Mouse (Mus musculus) MEL (cell line): ENCODE results near the gene Uqcr11. TPM values are rescaled to one million over a fixed set of nuclear protein-coding genes. Genes with fewer than 3 reads are reported as not detected.

Experiments
- DNase-seq: peaks from one replicate; pipeline ENCODE4 v3.0.0; 2011; ENCODE audit warnings: low read depth, low spot score
- H3K27ac ChIP-seq: 2 replicates; pipeline ENCODE4 v1.5.1; 2012; ENCODE audit warnings: low read depth, mild to moderate bottlenecking, control low read depth, low read length, moderate library complexity; ENCODE audit not compliant: control insufficient read depth
- H3K27me3 ChIP-seq, 2 experiments: fragments of 150-350 bp in 1 of 2; sonication (generic) in 1 of 2; 2 replicates each; pipeline ENCODE4 v1.6.1; 2012; ENCODE audit warnings: low read length in 2 of 2, mild to moderate bottlenecking in 2 of 2, improper control_type of control experiment in 1 of 2, moderate library complexity in 1 of 2; ENCODE audit not compliant: insufficient read depth in 2 of 2, control insufficient read depth in 1 of 2
- H3K36me3 ChIP-seq, 2 experiments: 2 replicates each; pipeline ENCODE4 v1.6.1; 2012 to 2014; ENCODE audit warnings: low read length in 2 of 2, improper control_type of control experiment in 1 of 2, inconsistent platforms in 1 of 2, mild to moderate bottlenecking in 1 of 2; ENCODE audit not compliant: insufficient read depth in 2 of 2, control insufficient read depth in 1 of 2
- H3K4me1 ChIP-seq, 2 experiments: fragments of 150-350 bp in 1 of 2; sonication (generic) in 1 of 2; 2 replicates each; pipeline ENCODE4 v1.6.1; 2012; ENCODE audit warnings: low read length in 2 of 2, improper control_type of control experiment in 1 of 2, mild to moderate bottlenecking in 1 of 2; ENCODE audit not compliant: insufficient read depth in 2 of 2, control insufficient read depth in 1 of 2
- H3K4me3 ChIP-seq, 2 experiments: fragments of 150-350 bp in 1 of 2; sonication (generic) in 1 of 2; 2 replicates each; pipeline ENCODE4 v1.5.1; 2012; ENCODE audit warnings: low read depth in 2 of 2, low read length in 2 of 2, mild to moderate bottlenecking in 2 of 2, moderate library complexity in 2 of 2, control low read depth in 1 of 2, improper control_type of control experiment in 1 of 2; ENCODE audit not compliant: control insufficient read depth in 1 of 2, insufficient read depth in 1 of 2
- H3K79me2 ChIP-seq: 2 replicates; pipeline ENCODE4 v1.6.1; 2012; ENCODE audit warnings: mild to moderate bottlenecking, low read length, moderate library complexity; ENCODE audit not compliant: control insufficient read depth, poor library complexity, insufficient read depth
- H3K9ac ChIP-seq: 2 replicates; pipeline ENCODE4 v1.6.1; 2012; ENCODE audit warnings: low read depth, mild to moderate bottlenecking, control low read depth, low read length, moderate library complexity; ENCODE audit not compliant: control insufficient read depth, poor library complexity, severe bottlenecking
- H3K9me3 ChIP-seq: fragments of 150-350 bp; sonication (generic); replicated peaks from 2 replicates; pipeline ENCODE4 v1.6.1; 2012; ENCODE audit warnings: mild to moderate bottlenecking, low read length, improper control_type of control experiment, moderate library complexity; ENCODE audit not compliant: insufficient read depth
- BHLHE40 ChIP-seq: IDR thresholded peaks from 2 replicates; pipeline ENCODE4 v1.6.1; 2012; ENCODE audit warnings: low read depth, mild to moderate bottlenecking, inconsistent platforms, low read length, improper control_type of control experiment, borderline replicate concordance
- CHD1 ChIP-seq: IDR thresholded peaks from 2 replicates; pipeline ENCODE4 v1.6.1; 2012; ENCODE audit warnings: low read depth, mild to moderate bottlenecking, inconsistent platforms, low read length, improper control_type of control experiment
- CHD2 ChIP-seq: IDR thresholded peaks from 2 replicates; pipeline ENCODE4 v1.6.1; 2011; ENCODE audit warnings: low read length, improper control_type of control experiment
- CTCF ChIP-seq, 3 experiments: IDR thresholded peaks in 2 of 3; conservative IDR thresholded peaks in 1 of 3; 2 replicates each; pipeline ENCODE4 v1.5.1; 2011 to 2012; ENCODE audit warnings: low read length in 3 of 3, low read depth in 2 of 3, mild to moderate bottlenecking in 2 of 3, improper control_type of control experiment in 1 of 3, inconsistent platforms in 1 of 3, mixed read lengths in 1 of 3, moderate library complexity in 1 of 3; ENCODE audit not compliant: control insufficient read depth in 1 of 3, insufficient read depth in 1 of 3, poor library complexity in 1 of 3, severe bottlenecking in 1 of 3
- E2F4 ChIP-seq: IDR thresholded peaks from 2 replicates; pipeline ENCODE4 v1.6.1; 2011; ENCODE audit warnings: low read depth, low read length, improper control_type of control experiment, borderline replicate concordance
- ELF1 ChIP-seq: IDR thresholded peaks from 2 replicates; pipeline ENCODE4 v1.6.1; 2014; ENCODE audit warnings: low read depth, mild to moderate bottlenecking, inconsistent platforms, low read length, improper control_type of control experiment, moderate library complexity
- ETS1 ChIP-seq: IDR thresholded peaks from 2 replicates; pipeline ENCODE4 v1.6.1; 2012; ENCODE audit warnings: low read depth, mild to moderate bottlenecking, inconsistent platforms, low read length, improper control_type of control experiment, moderate library complexity
- KAT2A ChIP-seq: conservative IDR thresholded peaks from 2 replicates; pipeline ENCODE4 v1.6.1; 2012; ENCODE audit warnings: low read depth, low read length, improper control_type of control experiment, inconsistent platforms
- MAZ ChIP-seq: IDR thresholded peaks from 2 replicates; pipeline ENCODE4 v1.6.1; 2012; ENCODE audit warnings: low read depth, mild to moderate bottlenecking, inconsistent platforms, low read length, improper control_type of control experiment
- MXI1 ChIP-seq: IDR thresholded peaks from 2 replicates; pipeline ENCODE4 v1.6.1; 2011; ENCODE audit warnings: mild to moderate bottlenecking, low read depth, low read length, improper control_type of control experiment
- MYB ChIP-seq: IDR thresholded peaks from 2 replicates; pipeline ENCODE4 v1.6.1; 2011; ENCODE audit warnings: mild to moderate bottlenecking, low read depth, low read length, improper control_type of control experiment
- NELFE ChIP-seq: IDR thresholded peaks from 2 replicates; pipeline ENCODE4 v1.6.1; 2011; ENCODE audit warnings: low read depth, low read length, improper control_type of control experiment
- NRF1 ChIP-seq: IDR thresholded peaks from 2 replicates; pipeline ENCODE4 v1.6.1; 2014; ENCODE audit warnings: low read depth, mild to moderate bottlenecking, inconsistent platforms, low read length, improper control_type of control experiment, moderate library complexity; ENCODE audit not compliant: poor library complexity, insufficient read depth, severe bottlenecking
- POLR2A ChIP-seq, 2 experiments: IDR thresholded peaks; 2 replicates each; pipeline ENCODE4 v1.6.1; 2011 to 2012; ENCODE audit warnings: low read length in 2 of 2, mild to moderate bottlenecking in 2 of 2, control low read depth in 1 of 2, improper control_type of control experiment in 1 of 2, low read depth in 1 of 2, moderate library complexity in 1 of 2; ENCODE audit not compliant: control insufficient read depth in 1 of 2, insufficient read depth in 1 of 2, poor library complexity in 1 of 2
- POLR2AphosphoS2 ChIP-seq: IDR thresholded peaks from 2 replicates; pipeline ENCODE4 v1.6.1; 2011; ENCODE audit warnings: low read length, improper control_type of control experiment
- POLR2AphosphoS5 ChIP-seq: IDR thresholded peaks from 2 replicates; pipeline ENCODE4 v1.6.1; 2012; ENCODE audit warnings: low read depth, borderline replicate concordance, mild to moderate bottlenecking, inconsistent platforms, low read length, moderate library complexity, mixed read lengths
- RCOR1 ChIP-seq: IDR thresholded peaks from 2 replicates; pipeline ENCODE4 v1.6.1; 2012; ENCODE audit warnings: low read depth, mild to moderate bottlenecking, inconsistent platforms, low read length, improper control_type of control experiment
- SMC3 ChIP-seq: IDR thresholded peaks from 2 replicates; pipeline ENCODE4 v1.6.1; 2011; ENCODE audit warnings: low read depth, low read length, improper control_type of control experiment
- TAL1 ChIP-seq: IDR thresholded peaks from 2 replicates; pipeline ENCODE4 v1.6.1; 2012; ENCODE audit warnings: mild to moderate bottlenecking, inconsistent platforms, low read length, moderate library complexity, mixed read lengths
- TBP ChIP-seq: IDR thresholded peaks from 2 replicates; pipeline ENCODE4 v1.8.0; 2011; ENCODE audit warnings: low read depth, low read length, improper control_type of control experiment
- UBTF ChIP-seq: IDR thresholded peaks from 2 replicates; pipeline ENCODE4 v1.6.1; 2012; ENCODE audit warnings: low read depth, mild to moderate bottlenecking, inconsistent platforms, low read length, improper control_type of control experiment, moderate library complexity, borderline replicate concordance; ENCODE audit not compliant: insufficient read depth
- USF1 ChIP-seq: IDR thresholded peaks from 2 replicates; pipeline ENCODE4 v1.6.1; 2014; ENCODE audit warnings: low read depth, mild to moderate bottlenecking, inconsistent platforms, low read length, improper control_type of control experiment, moderate library complexity
- ZKSCAN1 ChIP-seq: IDR thresholded peaks from 2 replicates; pipeline ENCODE4 v1.6.1; 2012; ENCODE audit warnings: low read depth, mild to moderate bottlenecking, inconsistent platforms, low read length, improper control_type of control experiment, moderate library complexity
- ZMIZ1 ChIP-seq: IDR thresholded peaks from 2 replicates; pipeline ENCODE4 v1.6.1; 2012; ENCODE audit warnings: low read depth, mild to moderate bottlenecking, inconsistent platforms, low read length, improper control_type of control experiment, moderate library complexity
- polyA plus RNA-seq, 2 experiments: library from polyadenylated mRNA; stranded (reverse) in 1 of 2; unstranded in 1 of 2; fragments of >175 nt in 1 of 2; fragments of >200 nt in 1 of 2; gene quantifications; 2 replicates each; pipeline versions ENCODE4 v1.2.1 to v1.2.4; 2012; ENCODE audit warnings: low replicate concordance in 2 of 2, low read depth in 1 of 2; ENCODE audit not compliant: insufficient read length in 2 of 2, insufficient read depth in 1 of 2, missing spikeins in 1 of 2
- total RNA-seq: library from RNA; depleted of rRNA; stranded (reverse); fragments of 300-350 nt; gene quantifications from 2 replicates; pipeline ENCODE4 v1.2.3, GENCODE M21; 2012

Gene Uqcr11
- total and polyA plus RNA-seq, 3 experiments, result 481 to 935 TPM; not detected in 1

DNA sequence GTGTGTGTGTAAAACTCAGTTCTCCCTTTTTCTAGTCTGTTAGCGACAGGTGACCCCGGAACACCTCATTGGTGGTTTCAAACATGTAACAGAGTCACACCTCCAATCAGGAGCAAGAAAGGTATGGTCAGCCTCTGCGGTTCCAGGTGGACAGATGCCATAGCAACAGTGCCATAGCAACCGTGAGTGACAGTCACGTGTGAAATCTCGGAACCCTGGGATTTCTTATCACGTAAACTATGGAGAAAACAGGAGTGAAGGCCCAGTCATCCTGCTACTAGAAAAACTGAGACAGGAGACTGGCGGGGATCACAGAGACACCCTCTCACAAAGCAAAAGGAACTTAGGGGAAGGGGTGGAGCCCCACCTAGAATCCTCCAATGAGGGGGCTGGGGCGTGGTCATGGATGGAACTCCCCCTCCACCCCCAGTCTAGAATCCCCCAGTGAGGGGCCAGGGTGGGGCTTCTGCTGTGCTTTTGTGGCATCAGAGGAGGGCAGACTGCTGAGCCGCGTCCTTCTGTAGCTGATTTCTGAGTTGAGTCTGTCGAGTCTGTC lies 35.1 kb downstream of the Uqcr11 start:
- H3K9me3 ChIP-seq, result no peaks in the 10 kb centered on the region
- H3K4me1 ChIP-seq, result peaks cover 0 to 7% of the 10 kb centered on the region in 2 experiments; a peak in 1 of 4 replicates
- no peaks in the 10 kb centered on the region for H3K27me3 ChIP-seq
- DNase-seq, result peak; percentile 92
- TF ChIP-seq RCOR1 (no peak), BHLHE40 (peak; percentile 65; the same call in 1 of the 2 replicates), CHD2 (peak; percentile 91), ZKSCAN1 (peak; percentile 11; the same call in 1 of the 2 replicates), ETS1 (no peak), POLR2A (IDR thresholded peaks at IDR 0.05; ENCODE audit: control insufficient read depth in 1 of 2, insufficient read depth in 1 of 2, low read depth in 1 of 2, low read length in 2 of 2, poor library complexity in 1 of 2) (peak in 1 of 2 experiments; percentile 48; a peak in 1 of 4 replicates), NELFE (peak; percentile 57), MXI1 (peak; percentile 28), MAZ (peak; percentile 85), MYB (no peak), USF1 (peak; percentile 68)
- TF ChIP-seq, all 39 proteins: peak for 8
- Histone ChIP-seq H3K79me2 (no peaks in the 10 kb centered on the region), H3K9ac (peak overlapping the region; percentile 30), H3K4me3 (peak overlapping the region; percentile 56 to 73), H3K36me3 (no peaks in the 10 kb centered on the region), H3K27ac (peak overlapping the region; percentile 8; the same call in 1 of the 2 replicates)

DNA sequence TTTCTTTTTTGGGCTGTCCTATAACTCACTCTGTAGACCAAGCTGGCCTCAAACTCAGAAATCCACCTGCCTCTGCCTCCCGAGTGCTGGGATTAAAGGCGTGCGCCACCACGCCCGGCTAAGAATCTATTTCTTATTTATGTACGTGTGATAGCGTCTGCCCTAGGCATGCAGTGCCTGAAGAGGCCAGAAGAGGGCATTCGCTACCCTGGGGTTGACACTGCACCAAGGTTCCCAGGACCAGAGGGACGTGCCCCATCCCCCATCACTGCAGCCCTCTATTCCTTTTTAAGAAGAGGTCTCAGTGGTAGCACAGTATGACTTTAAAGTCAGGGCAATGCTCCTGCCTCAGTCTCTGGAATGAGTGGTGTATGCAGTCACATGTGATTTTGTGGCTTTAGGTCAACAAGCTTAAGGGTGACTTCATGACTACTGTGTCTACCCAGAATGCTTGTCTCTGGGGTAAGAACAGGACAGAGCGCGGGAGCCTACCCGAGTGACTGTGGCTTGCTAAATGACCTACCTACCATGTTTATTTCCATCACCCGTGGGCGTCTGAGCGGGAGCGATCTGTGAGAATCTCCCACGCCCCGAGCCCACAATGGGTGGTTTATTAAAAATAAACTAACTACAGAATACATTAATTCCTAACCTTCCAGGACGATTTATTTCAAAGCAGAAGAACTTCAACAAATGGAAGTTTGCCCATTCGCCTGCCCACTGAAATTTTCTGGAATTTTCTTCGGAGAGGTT lies 36.5 kb downstream of the Uqcr11 start:
- TF ChIP-seq CTCF (IDR thresholded peaks at IDR 0.05 in 2 of 3, conservative IDR thresholded peaks at IDR 0.05 in 1 of 3; ENCODE audit: control insufficient read depth in 1 of 3, insufficient read depth in 1 of 3, low read depth in 2 of 3, low read length in 3 of 3, poor library complexity in 1 of 3, severe bottlenecking in 1 of 3) (peak; percentile 38 to 47 (median 39); a peak in 5 of 6 replicates), MYB (no peak)
- Histone ChIP-seq H3K4me1 (peaks cover 0 to 7% of the 10 kb centered on the region in 2 experiments; a peak in 1 of 4 replicates), H3K27ac (no peak overlapping the region), H3K9ac (no peak overlapping the region), H3K79me2 (no peaks in the 10 kb centered on the region), H3K36me3 (no peaks in the 10 kb centered on the region), H3K9me3 (no peaks in the 10 kb centered on the region), H3K27me3 (peaks cover 0 to 2% of the 10 kb centered on the region in 2 experiments; a peak in 1 of 4 replicates), H3K4me3 (no peak overlapping the region)
- peak; percentile 45 for DNase-seq

DNA sequence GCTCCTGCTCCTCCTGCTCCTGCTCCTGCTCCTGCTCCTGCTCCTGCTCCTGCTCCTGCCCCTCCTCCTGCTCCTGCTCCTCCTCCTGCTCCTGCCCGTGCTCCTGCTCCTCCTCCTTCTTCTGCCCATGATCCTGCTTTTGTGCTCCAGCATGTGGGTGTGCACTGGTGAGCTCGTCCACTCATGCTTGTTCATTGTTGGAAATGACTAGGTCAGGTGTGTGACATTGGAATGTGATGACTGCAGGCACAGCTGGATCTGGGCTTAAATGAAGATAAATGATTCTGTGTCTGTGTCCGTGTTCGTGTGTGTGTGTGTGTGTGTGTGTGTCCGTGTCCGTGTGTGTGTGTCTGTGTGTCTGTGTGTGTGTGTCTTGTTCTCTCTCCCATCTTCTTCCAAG lies 38.2 kb downstream of the Uqcr11 start:
- DNase-seq, result no peak
- no peak overlapping the region for H3K9ac ChIP-seq
- no peaks in the 10 kb centered on the region for H3K9me3 ChIP-seq
- H3K27me3 ChIP-seq, result peaks cover 2% of the 10 kb centered on the region in 2 experiments; a peak in 1 of 4 replicates
- no peak overlapping the region for H3K27ac ChIP-seq
- peaks cover 0 to 7% of the 10 kb centered on the region in 2 experiments; a peak in 1 of 4 replicates for H3K4me1 ChIP-seq
- no peaks in the 10 kb centered on the region for H3K36me3 ChIP-seq
- H3K4me3 ChIP-seq, result no peak overlapping the region
- no peaks in the 10 kb centered on the region for H3K79me2 ChIP-seq
- TF ChIP-seq ZMIZ1 (no peak), TBP (no peak), SMC3 (no peak), POLR2AphosphoS2 (no peak), E2F4 (no peak), POLR2AphosphoS5 (no peak), KAT2A (no peak), UBTF (no peak), CHD1 (no peak), USF1 (no peak), MAZ (no peak), ELF1 (no peak), TAL1 (no peak), MXI1 (no peak), NRF1 (no peak)
